Mouse (Mus musculus): ENCODE results near the gene Insl5. TPM values are rescaled to one million over a fixed set of nuclear protein-coding genes. Genes with fewer than 3 reads are reported as not detected.
A peak's percentile ranks its signal among the peaks of the same experiment; 100 is the strongest.

Insl5 gene
- 1 to 10 TPM in 1 of 2 experiments, not detected in 1; 1.2 TPM for total RNA-seq (2021)
- long read RNA-seq, experiment 1: 0 reads
- long read RNA-seq, experiment 2: 0 reads

DNA sequence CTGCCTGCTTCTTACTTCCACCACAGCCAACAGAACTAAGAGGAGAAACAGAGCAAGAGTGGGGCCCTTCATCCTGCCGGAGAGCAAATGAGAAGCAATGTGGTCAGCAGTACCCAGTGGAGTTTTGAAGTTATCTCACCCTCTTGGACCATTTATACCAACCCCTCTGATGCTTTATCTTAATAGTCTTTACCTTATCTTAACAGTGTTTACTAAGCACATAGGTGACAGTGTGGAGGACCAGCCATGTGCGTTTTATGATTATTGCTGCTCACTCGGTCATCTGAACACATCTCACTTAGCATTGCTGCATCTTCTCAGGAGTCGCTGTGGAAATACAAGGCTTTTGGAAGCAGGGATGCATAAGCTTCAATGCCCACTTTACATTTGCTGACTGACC is at the start of gene Insl5:
Gene Insl5, minus strand, starts transcription at position 222 of the 400 bp plus-strand sequence.
- DNase-seq (ENCODE audit: low spot score in 2 of 2): no peak

GRCm38 (mm10) chr4:103070631-103071030 is 44.0 kb upstream of the Insl5 start:
- DNase-seq (ENCODE audit: low spot score in 2 of 2): no peak

DNA sequence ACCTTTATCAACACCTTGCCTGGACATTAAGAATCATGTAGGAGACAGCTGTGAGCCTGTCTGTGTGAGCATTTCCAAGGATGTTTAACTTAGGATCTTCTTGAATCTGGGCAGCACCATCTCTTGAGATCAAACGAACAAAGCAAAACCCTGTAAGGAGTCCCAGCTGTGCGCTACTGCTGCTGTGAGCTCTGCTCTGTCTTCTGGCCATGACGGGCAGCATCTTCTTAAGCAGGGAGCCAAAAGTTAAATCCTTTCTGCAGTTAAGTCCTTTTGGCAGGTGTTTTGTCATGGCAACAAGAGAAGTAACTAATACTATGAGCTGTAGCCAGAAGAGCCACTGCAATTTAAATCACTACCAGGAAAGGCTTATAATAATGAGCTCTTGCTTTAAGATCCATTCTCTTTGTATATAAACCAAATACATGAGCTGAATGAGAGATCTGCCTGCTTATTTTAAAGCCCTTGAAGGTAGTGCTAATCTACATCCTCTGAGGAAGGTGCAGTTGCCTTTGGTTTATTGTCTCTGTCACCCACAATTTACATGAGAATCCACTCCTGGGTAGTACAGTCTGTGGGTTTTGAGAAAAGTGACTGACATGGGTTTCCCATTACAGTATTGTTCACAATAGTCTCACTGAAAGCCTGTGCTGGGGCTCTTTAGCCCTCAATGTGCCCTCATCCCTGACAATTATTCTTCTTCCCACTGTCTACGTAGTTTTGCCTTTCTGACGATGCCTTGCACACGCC is 41.4 kb upstream of the Insl5 start:
- no peak for DNase-seq (ENCODE audit: low spot score in 2 of 2)

- DNase-seq (ENCODE audit: low spot score in 2 of 2): no peak
Observed at GRCm38 (mm10) chr4:103064976-103065375, 38.3 kb upstream of the Insl5 start.

- DNase-seq (ENCODE audit: low spot score in 2 of 2): no peak
Observed at GRCm38 (mm10) chr4:103064421-103064820, 37.8 kb upstream of the Insl5 start.

- peak in 1 of 2 experiments; percentile 8 for DNase-seq (ENCODE audit: low spot score in 2 of 2)
Observed at GRCm38 (mm10) chr4:103056909-103057308, 30.3 kb upstream of the Insl5 start.

- DNase-seq (ENCODE audit: low spot score in 2 of 2): no peak
Observed at GRCm38 (mm10) chr4:103048046-103048445, 21.4 kb upstream of the Insl5 start.

DNA sequence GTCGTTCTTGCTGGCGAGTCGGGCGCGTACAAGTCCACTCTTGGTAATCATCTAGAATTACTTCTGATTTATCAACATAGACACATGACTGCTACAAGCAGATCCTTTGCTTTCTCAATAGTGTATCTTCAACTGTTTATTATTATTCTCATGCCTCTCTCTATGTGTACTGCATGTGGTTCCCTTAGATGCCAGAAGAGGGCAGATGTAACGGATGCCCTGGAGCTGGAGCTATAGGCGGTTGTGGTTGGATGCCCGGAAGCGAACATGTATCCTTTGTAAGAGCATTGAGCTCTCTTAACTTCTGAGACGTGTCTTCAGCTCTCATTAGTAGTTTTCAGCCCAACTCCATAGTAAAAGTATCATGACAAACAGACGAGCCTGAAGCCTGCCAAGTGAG is 16.4 kb upstream of the Insl5 start:
- DNase-seq (ENCODE audit: low spot score in 2 of 2): no peak

- no peak for DNase-seq (ENCODE audit: low spot score in 2 of 2)
Observed at GRCm38 (mm10) chr4:103039838-103040191, 13.2 kb upstream of the Insl5 start.

DNA sequence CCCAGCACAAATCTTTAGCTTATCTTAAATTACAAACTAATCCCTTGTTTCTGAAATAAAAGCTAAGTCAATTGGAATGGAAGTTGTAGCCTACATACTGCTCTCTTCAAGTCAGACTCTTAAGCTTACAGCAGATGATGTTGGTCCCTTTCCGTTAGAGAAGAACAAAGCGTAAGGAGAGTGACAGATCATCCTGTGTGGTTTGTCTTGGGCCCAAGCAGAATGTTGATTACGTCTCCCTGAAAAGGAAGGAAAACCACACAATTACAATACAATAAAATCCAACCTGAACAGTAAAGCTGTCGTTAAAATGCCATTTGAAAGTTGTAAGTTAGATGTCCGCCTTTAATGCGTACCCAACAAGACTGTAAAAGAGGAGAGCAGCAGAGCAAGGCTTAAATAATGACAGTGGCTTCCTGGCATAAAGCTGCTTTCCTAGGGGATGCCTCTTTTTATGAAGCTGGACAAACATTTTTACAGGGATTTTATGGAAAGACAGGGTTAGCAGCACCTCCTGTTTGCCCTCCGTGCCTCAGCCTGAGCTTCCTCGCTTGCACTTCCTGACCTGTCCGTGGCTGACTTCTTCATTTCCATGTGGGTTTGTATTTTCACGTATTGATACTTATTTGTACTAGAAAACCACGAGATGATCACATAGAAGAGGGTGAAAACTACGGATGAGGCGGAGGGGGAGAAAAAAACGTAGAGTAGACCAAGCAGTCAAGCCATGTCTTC is 12.6 kb upstream of the Insl5 start:
- no peak for DNase-seq (ENCODE audit: low spot score in 2 of 2)

- no peak for DNase-seq (ENCODE audit: low spot score in 2 of 2)
Observed at GRCm38 (mm10) chr4:103028177-103029088, 1.8 kb upstream of the Insl5 start.

GRCm38 (mm10) chr4:103027745-103028144 is 1.1 kb upstream of the Insl5 start:
- DNase-seq (ENCODE audit: low spot score in 2 of 2): no peak

GRCm38 (mm10) chr4:103013490-103013889 is 13.2 kb downstream of the Insl5 start:
- no peak for DNase-seq (ENCODE audit: low spot score in 2 of 2)

- DNase-seq (ENCODE audit: low spot score in 2 of 2): no peak
Observed at GRCm38 (mm10) chr4:103011823-103012222, 14.8 kb downstream of the Insl5 start.

DNA sequence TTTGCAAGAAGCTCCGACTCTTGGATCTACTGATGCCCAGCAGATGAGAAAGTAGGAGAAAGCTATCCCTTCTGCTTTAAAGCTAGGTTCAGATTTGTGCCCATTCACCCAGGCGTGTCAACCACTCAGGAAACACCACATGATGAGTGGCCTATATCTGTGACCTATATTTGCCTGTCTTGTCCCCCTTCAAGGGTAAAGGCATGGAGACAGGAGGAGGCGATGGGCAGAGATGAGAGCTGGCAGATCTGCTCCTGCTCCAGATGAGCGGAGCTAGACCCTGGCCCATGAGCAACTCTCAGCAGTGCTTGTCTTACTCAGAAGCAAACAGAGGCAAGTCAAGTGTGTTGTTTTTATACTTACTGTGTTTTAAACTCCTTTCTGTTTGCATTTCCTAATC is 15.9 kb downstream of the Insl5 start:
- no peak for DNase-seq (ENCODE audit: low spot score in 2 of 2)

- DNase-seq (ENCODE audit: low spot score in 2 of 2): no peak
Observed at GRCm38 (mm10) chr4:103006943-103007418, 19.7 kb downstream of the Insl5 start.

DNA sequence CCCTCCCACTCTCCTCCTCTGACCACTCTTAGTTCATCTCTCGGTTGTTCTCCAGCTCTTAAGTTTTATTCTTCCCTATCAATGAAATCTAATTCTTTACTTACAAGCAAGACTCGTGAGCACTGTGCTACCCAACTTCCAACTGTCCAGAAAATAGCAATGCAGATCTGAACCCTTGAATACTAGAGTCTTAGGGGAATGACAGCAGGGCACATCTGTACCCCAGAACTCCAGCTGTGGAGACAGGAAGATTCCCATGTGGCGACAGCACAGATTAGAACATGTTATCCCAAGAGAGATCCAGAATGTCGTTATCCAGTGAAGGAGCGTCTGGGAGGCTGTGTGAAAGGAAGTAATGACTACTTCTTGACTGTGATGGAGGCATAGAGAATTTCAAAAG is 20.4 kb downstream of the Insl5 start:
- no peak for DNase-seq (ENCODE audit: low spot score in 2 of 2)

GRCm38 (mm10) chr4:103005190-103005945 is 21.3 kb downstream of the Insl5 start:
- DNase-seq (ENCODE audit: low spot score in 2 of 2): no peak

DNA sequence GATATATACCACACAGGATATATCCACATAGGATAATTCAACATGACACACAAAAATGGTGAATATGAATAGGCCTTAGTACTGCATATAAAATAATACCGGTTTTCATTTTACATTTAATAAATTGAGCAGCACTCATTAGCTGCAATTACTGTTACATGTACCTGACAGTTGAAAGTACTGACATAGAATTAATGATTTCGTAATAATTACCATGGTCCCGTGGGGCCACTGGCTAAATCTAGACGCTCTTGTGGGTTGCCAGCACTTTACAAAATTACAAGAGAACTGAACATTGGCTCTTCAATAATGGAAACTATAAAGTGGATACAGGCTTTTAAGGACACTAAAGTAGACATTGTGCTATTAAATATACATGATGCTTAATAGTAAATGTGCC is 22.0 kb downstream of the Insl5 start:
- no peak for DNase-seq (ENCODE audit: low spot score in 2 of 2)

DNA sequence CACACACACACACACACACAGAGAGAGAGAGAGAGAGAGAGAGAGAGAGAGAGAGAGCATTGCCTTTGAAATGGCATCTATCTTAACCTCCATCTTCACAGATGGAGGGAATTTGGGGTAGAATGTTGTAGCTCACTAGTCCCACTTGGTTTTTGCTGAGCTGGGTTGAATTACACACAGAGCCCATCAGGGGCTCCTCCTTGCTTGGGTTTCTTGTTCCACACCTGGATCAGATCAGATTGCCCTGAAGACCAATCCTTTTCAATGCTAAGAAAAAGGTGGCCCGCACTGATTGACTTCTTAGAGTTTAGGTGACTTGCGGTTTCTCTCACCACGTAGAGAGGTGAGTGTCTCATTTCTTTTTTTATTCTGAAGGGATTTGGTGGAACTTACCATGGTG is 35.0 kb downstream of the Insl5 start:
- DNase-seq (ENCODE audit: low spot score in 2 of 2): no peak
